ENCODE assay signal across 13 mouse cellular contexts in genomic region chr2:102202211-102202770, GRCm38 (mm10).
"Had no signal": no experiment of that assay in that cellular context is flagged by ENCODE, and none has a peak within 500 bp of the region (broad histone marks: within the 10 kb centered on the region; RNA-seq: fewer than 3 reads in every experiment).

No protein-coding gene starts in this region.

- DNase-seq: liver, embryonic 13.5 days; right cerebral cortex, postnatal 14 days; thymus, adult 2 months; thymus, postnatal 25 days had no signal

- H3K36me3 ChIP-seq: limb, embryonic 12.5 days; liver, embryonic 13.5 days; lung, embryonic 15.5 days; midbrain, embryonic 12.5 days; neural tube, embryonic 12.5 days; stomach, embryonic 15.5 days had no signal

- H3K9ac ChIP-seq: limb, embryonic 12.5 days; liver, embryonic 13.5 days; liver, postnatal 0 days; lung, embryonic 15.5 days; midbrain, embryonic 12.5 days; neural tube, embryonic 12.5 days; stomach, embryonic 15.5 days had no signal

- H3K27me3 ChIP-seq: limb, embryonic 12.5 days; lung, embryonic 15.5 days; midbrain, embryonic 12.5 days; neural tube, embryonic 12.5 days; stomach, embryonic 15.5 days had no signal

- H3K4me2 ChIP-seq: limb, embryonic 12.5 days; liver, embryonic 13.5 days; lung, embryonic 15.5 days; midbrain, embryonic 12.5 days; neural tube, embryonic 12.5 days; stomach, embryonic 15.5 days had no signal

- H3K27ac ChIP-seq: kidney, postnatal 0 days; limb, embryonic 12.5 days; liver, embryonic 13.5 days; lung, embryonic 15.5 days; macrophage; midbrain, embryonic 12.5 days; neural tube, embryonic 12.5 days; stomach, embryonic 15.5 days had no signal

- H3K4me1 ChIP-seq: liver, embryonic 13.5 days; stomach, embryonic 15.5 days had no signal

- H3K9me3 ChIP-seq: limb, embryonic 12.5 days; liver, embryonic 13.5 days; lung, embryonic 15.5 days; megakaryocyte, embryonic 14.5 days; midbrain, embryonic 12.5 days; neural tube, embryonic 12.5 days; stomach, embryonic 15.5 days had no signal

- H3K4me3 ChIP-seq: limb, embryonic 12.5 days; liver, embryonic 13.5 days; lung, embryonic 15.5 days; megakaryocyte, embryonic 14.5 days; midbrain, embryonic 12.5 days; neural tube, embryonic 12.5 days; stomach, embryonic 15.5 days had no signal
